Mouse (Mus musculus) forebrain, postnatal 0 days (tissue): Measurements from ENCODE around the gene Hcls1. TPM values are rescaled to one million over a fixed set of nuclear protein-coding genes. Genes with fewer than 3 reads are reported as not detected.

Source experiments
- ATAC-seq: fragments of 200-750 bp; cut with Nextera tagmentation; 2 replicates; pipeline ENCODE4 v1.8.0; 2017; ENCODE audit warnings: mild to moderate bottlenecking, moderate library complexity
- DNase-seq: peaks from one replicate; pipeline ENCODE4 v3.0.0-alpha.2; 2015
- H3K27ac ChIP-seq: fragments of 300-500 bp; sonication (generic); 2 replicates; pipeline ENCODE4 v1.5.1; 2014; ENCODE audit warnings: low read depth, mild to moderate bottlenecking, antibody characterized with exemption, low read length, moderate library complexity, mixed read lengths
- H3K27me3 ChIP-seq: fragments of 300-500 bp; sonication (generic); 2 replicates; pipeline ENCODE4 v1.6.1; 2014; ENCODE audit warnings: mild to moderate bottlenecking, low read length, mixed read lengths; ENCODE audit not compliant: insufficient read depth
- H3K36me3 ChIP-seq: fragments of 300-500 bp; sonication (generic); 2 replicates; pipeline ENCODE4 v1.6.1; 2014; ENCODE audit warnings: mild to moderate bottlenecking, moderate library complexity; ENCODE audit not compliant: insufficient read depth
- H3K4me1 ChIP-seq: fragments of 300-500 bp; sonication (generic); 2 replicates; pipeline ENCODE4 v1.6.1; 2014; ENCODE audit warnings: antibody characterized with exemption; ENCODE audit not compliant: insufficient read depth
- H3K4me2 ChIP-seq: fragments of 300-500 bp; sonication (generic); 2 replicates; pipeline ENCODE4 v1.6.1; 2014; ENCODE audit warnings: low read depth, mild to moderate bottlenecking, moderate library complexity
- H3K4me3 ChIP-seq: fragments of 300-500 bp; sonication (generic); 2 replicates; pipeline ENCODE4 v1.5.1; 2014; ENCODE audit warnings: low read depth, low read length, mixed read lengths
- H3K9ac ChIP-seq: fragments of 300-500 bp; sonication (generic); 2 replicates; pipeline ENCODE4 v1.6.1; 2014; ENCODE audit warnings: mild to moderate bottlenecking
- H3K9me3 ChIP-seq: fragments of 300-500 bp; sonication (generic); 2 replicates; pipeline ENCODE4 v1.6.1; 2016; ENCODE audit warnings: low read length
- CTCF ChIP-seq: sonication (generic); IDR thresholded peaks from 2 replicates; pipeline ENCODE4 v1.5.1; 2016; ENCODE audit warnings: antibody characterized with exemption, control low read depth, low read depth
- WGBS: fragments of 180-500 bp; shearing (Covaris S2); extraction: QIAGEN DNeasy Blood & Tissue Kit; methylation state at CpG from one replicate; pipeline ENCODE4 v1.1.7; 2014; 5-methylcytosine and 5-hydroxymethylcytosine counted together
- polyA plus RNA-seq: library from polyadenylated mRNA; unstranded; fragments of >200 nt; fragmentation: Nextera tagmentation; extraction: Ambion mirVana; gene quantifications from 2 replicates; pipeline ENCODE4 v1.2.1, GENCODE M21; 2015
- total RNA-seq: library from RNA; depleted of rRNA; stranded (reverse); fragments of >200 nt; gene quantifications from 2 replicates; pipeline ENCODE4 v1.2.3, GENCODE M21; 2014

Gene Hcls1
- total and polyA plus RNA-seq, 2 experiments from 2014 or later, result 1.8 to 2.3 TPM

DNA sequence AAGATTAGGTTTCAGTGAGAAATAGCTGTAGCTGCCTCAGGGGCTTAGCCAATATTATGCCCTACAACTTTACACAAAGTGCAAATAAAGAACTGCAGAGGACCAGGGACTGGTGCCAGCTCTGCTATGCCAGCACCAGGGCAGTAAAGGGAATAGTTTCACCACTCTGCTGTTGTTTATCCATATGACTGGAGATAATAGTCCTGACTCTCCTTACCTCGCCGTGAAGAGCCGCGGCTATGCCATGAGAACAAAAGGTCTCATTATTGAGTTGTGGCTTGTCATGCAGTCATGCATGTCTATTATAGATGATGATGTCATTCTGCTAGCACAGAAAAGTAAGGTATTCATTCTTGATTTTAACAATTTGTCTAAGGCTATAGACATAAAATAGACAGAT is 7.1 kb downstream of the Hcls1 start:
- no peak overlapping the region for H3K4me2 ChIP-seq
- no peak overlapping the region for H3K4me3 ChIP-seq
- no peak for TF ChIP-seq CTCF
- H3K27ac ChIP-seq, result no peak overlapping the region
- ATAC-seq, result no peak
- H3K9ac ChIP-seq, result no peak overlapping the region
- no peaks in the 10 kb centered on the region for H3K36me3 ChIP-seq
- no peaks in the 10 kb centered on the region for H3K27me3 ChIP-seq
- no peaks in the 10 kb centered on the region for H3K4me1 ChIP-seq
- 30% methylated on average over 4 of the region's 4 CpGs for WGBS
- no peak for DNase-seq
- H3K9me3 ChIP-seq, result no peaks in the 10 kb centered on the region

DNA sequence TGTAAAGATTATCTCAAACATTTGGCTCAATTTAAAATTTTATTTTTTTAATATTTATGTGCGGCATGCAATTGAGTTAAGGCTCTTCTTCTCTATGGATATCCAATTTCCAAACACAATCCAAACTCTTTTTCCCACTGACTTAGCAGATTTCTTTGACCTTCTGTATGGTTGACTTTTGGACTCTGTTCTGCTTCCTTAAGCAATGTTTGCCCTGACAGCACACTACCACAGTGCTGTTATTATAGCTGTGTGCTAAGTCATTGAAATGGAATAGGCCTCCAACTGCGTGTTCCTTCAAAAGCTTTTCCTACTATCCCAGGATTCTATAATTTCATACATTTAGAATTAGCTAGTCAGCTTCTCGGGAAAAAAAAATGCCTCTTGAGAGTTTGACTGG is 8.8 kb downstream of the Hcls1 start:
- no peak for DNase-seq
- ATAC-seq, result no peak
- WGBS, result 91% methylated on average over 3 of the region's 3 CpGs
- Histone ChIP-seq H3K9ac (no peak overlapping the region), H3K4me3 (no peak overlapping the region), H3K4me1 (no peaks in the 10 kb centered on the region), H3K9me3 (no peaks in the 10 kb centered on the region), H3K27ac (no peak overlapping the region), H3K36me3 (no peaks in the 10 kb centered on the region), H3K27me3 (no peaks in the 10 kb centered on the region), H3K4me2 (no peak overlapping the region)
- TF ChIP-seq CTCF, result no peak

GRCm38 (mm10) chr16:36944895-36945424 is 10.2 kb downstream of the Hcls1 start:
- ATAC-seq (peak; percentile 67), DNase-seq (no peak)
- H3K9ac ChIP-seq, result no peak overlapping the region
- H3K4me1 ChIP-seq, result no peaks in the 10 kb centered on the region
- no peaks in the 10 kb centered on the region for H3K9me3 ChIP-seq
- no peaks in the 10 kb centered on the region for H3K27me3 ChIP-seq
- H3K4me3 ChIP-seq, result no peak overlapping the region
- H3K36me3 ChIP-seq, result no peaks in the 10 kb centered on the region
- H3K4me2 ChIP-seq, result 0 out of 2 replicates have a peak overlapping the region, but pooled peaks have one; percentile 17
- WGBS, result 9% methylated on average over 12 of the region's 12 CpGs
- no peak for TF ChIP-seq CTCF
- H3K27ac ChIP-seq, result no peak overlapping the region

DNA sequence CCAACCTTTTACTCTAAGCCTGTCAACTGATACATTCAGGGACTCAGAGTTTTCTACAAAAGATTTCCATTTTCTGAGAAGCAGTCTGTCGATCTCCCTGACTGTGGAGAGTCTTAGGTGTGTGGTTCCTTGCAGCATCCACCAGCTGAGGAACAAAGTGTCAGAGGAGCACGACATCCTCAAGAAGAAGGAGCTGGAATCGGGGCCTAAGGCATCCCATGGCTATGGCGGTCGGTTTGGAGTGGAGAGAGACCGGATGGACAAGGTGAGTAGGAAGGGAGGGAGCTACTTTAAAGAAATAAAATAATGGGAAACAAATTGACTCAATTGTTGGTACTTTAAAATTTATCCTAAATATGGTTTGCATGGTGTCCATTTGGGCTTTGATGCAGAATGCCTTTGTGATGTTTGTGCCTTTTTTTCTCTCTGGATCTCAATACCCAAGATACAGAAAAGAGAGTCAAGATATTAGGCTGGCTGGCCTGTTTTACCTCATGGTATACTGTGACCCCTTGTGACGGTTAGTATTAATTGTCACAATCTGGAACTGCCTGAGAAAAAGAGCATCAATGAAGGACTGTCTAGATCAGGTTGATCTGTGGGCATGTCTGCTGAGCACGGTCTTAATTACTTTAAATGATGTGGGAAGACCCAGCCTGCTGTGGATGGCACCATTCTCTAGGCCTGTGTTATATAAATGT is 11.8 kb downstream of the Hcls1 start:
- Histone ChIP-seq H3K9ac (no peak overlapping the region), H3K27ac (no peak overlapping the region), H3K27me3 (no peaks in the 10 kb centered on the region), H3K36me3 (no peaks in the 10 kb centered on the region), H3K4me1 (no peaks in the 10 kb centered on the region), H3K9me3 (no peaks in the 10 kb centered on the region), H3K4me2 (no peak overlapping the region), H3K4me3 (no peak overlapping the region)
- DNase-seq (no peak), ATAC-seq (no peak)
- WGBS, result 88% methylated on average over 8 of the region's 8 CpGs
- TF ChIP-seq CTCF, result no peak

GRCm38 (mm10) chr16:36947646-36948197 is 12.9 kb downstream of the Hcls1 start:
- Histone ChIP-seq H3K36me3 (no peaks in the 10 kb centered on the region), H3K27me3 (no peaks in the 10 kb centered on the region), H3K4me3 (no peak overlapping the region), H3K27ac (no peak overlapping the region), H3K4me1 (no peaks in the 10 kb centered on the region), H3K4me2 (no peak overlapping the region), H3K9ac (no peak overlapping the region), H3K9me3 (no peaks in the 10 kb centered on the region)
- WGBS, result 50% methylated on average over 4 of the region's 4 CpGs
- DNase-seq, result no peak
- no peak for TF ChIP-seq CTCF
- no peak for ATAC-seq

DNA sequence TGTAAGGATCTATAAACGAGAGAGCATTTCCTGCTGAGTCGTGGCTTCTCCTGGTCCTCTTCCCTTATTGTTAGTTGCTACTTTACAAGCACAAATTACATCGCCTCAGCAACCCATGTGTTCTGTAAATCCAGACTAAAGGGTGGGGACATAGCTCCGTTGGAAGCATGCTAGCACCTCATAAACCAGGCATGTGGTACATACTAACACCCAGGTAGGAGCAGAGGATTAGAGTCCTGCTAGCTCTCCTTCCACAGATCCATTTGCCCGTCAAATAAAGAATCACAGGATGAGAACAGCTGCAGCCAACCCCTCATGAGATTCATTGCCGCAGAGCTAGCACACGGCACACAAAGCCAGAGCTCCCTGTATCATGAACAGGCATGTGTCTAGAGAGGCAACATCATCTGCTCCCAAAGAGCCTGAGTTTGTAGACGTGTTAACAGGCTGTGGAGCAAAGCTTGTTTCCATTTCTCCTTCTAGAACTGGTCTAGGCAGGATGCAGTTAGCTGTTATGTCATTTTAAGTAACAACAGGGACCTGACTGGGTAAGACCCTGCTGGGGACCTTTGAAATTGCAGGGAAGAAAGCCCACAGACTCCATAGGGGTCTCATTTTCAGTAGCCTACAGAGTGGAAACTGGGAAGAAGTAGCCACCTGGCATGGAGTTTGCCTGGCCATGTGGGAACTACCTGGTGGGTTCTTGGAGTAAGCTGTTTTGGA is 15.0 kb downstream of the Hcls1 start:
- H3K4me3 ChIP-seq, result no peak overlapping the region
- no peaks in the 10 kb centered on the region for H3K27me3 ChIP-seq
- H3K9me3 ChIP-seq, result no peaks in the 10 kb centered on the region
- no peaks in the 10 kb centered on the region for H3K4me1 ChIP-seq
- no peak for TF ChIP-seq CTCF
- no peak overlapping the region for H3K9ac ChIP-seq
- DNase-seq (no peak), ATAC-seq (peak; percentile 50)
- H3K4me2 ChIP-seq, result no peak overlapping the region
- no peak overlapping the region for H3K27ac ChIP-seq
- WGBS, result 63% methylated on average over 8 of the region's 8 CpGs
- H3K36me3 ChIP-seq, result no peaks in the 10 kb centered on the region

DNA sequence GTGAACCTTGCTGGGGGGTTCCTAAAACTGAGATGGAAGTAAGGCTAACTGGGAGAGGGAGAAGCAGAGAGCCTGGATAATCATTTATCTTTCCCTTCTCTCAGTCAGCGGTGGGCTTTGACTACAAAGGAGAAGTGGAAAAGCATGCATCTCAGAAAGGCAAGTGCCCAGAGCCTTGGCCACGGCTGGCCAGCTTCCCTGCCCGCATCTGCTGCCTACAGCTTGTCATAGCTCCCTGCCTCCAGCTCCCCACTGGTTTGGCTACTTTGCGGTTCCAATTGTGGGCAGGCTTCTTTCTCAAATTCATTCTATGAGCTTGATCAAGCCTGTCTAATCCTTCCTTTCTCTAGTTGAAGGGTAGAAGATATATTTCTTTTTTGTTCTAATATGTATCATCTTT is 16.2 kb downstream of the Hcls1 start:
- DNase-seq, result no peak
- WGBS, result 16% methylated on average over 4 of the region's 4 CpGs
- no peak overlapping the region for H3K4me3 ChIP-seq

More for the DNA sequence above, 16.2 kb downstream of the Hcls1 start:
- no peak for ATAC-seq
- H3K4me2 ChIP-seq, result no peak overlapping the region
- TF ChIP-seq CTCF, result no peak
- H3K9ac ChIP-seq, result no peak overlapping the region
- no peaks in the 10 kb centered on the region for H3K27me3 ChIP-seq
- H3K9me3 ChIP-seq, result no peaks in the 10 kb centered on the region
- no peaks in the 10 kb centered on the region for H3K4me1 ChIP-seq
- no peaks in the 10 kb centered on the region for H3K36me3 ChIP-seq
- H3K27ac ChIP-seq, result no peak overlapping the region
